Mouse (Mus musculus): ENCODE data around the gene Slc44a1. TPM values are rescaled to one million over a fixed set of nuclear protein-coding genes. Genes with fewer than 3 reads are reported as not detected.

Slc44a1 gene
- polyA plus RNA-seq, 1 experiment from 2014 or later: 51.5 TPM

DNA sequence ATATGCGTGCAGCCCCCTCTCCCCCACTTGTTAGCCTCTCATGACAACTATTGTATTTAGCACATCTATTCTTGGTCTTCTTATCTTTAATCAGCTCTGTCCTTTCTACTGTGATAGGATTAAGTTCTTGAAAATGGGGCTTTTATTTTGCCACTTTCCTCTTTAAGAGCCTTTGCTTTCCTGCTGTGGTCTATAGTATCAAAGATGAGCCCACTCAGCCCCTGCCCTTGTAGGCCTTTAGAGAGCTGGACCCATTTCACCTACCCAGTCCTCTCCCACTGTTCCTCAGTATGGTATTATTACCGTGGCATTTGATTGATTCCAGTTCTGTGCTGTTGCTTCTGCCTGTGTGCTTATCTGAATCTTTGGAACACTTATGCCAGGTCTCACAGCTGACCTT is 55.4 kb downstream of the Slc44a1 start:
- DNase-seq: no peak
- Histone ChIP-seq H3K4me2 (no peak overlapping the region), H3K36me3 (ENCODE audit: insufficient read depth) (0 out of 2 replicates have a peak, but pooled peaks cover 4% of the 10 kb centered on the region), H3K9me3 (ENCODE audit: low read depth, low read length) (no peaks in the 10 kb centered on the region), H3K9ac (no peak overlapping the region), H3K4me1 (ENCODE audit: insufficient read depth) (no peaks in the 10 kb centered on the region), H3K4me3 (ENCODE audit: low read depth, low read length) (no peak overlapping the region), H3K27ac (ENCODE audit: low read depth) (no peak overlapping the region), H3K27me3 (ENCODE audit: insufficient read depth, low read length) (no peaks in the 10 kb centered on the region)
- WGBS: 56% methylated on average over 2 of the region's 2 CpGs
- ATAC-seq (ENCODE audit: insufficient read depth): no peak
- no peak for TF ChIP-seq CTCF (IDR thresholded peaks at IDR 0.05; ENCODE audit: low read depth)

DNA sequence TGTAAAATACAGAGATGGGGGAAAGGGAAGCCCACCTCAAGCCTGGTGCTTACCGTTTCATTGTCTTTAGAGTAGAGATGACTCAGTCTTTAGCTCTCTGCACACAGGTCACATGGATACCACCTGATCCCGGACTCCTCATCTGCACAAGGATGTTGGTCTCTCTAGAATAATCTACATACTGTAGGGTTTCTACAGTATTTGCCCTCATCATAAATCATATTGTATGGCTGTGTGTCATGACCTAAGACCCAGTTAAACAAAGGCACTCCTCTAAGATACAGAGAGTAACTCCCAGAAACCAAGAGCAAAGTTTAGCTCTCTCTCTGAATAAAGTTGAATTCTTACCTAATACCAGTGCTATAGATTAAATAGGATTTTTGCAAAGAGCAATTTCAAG is 62.6 kb downstream of the Slc44a1 start:
- H3K4me2 ChIP-seq: no peak overlapping the region
- ATAC-seq (ENCODE audit: insufficient read depth) (no peak), DNase-seq (no peak)
- 88% methylated on average over 2 of the region's 2 CpGs for WGBS
- no peak overlapping the region for H3K4me3 ChIP-seq (ENCODE audit: low read depth, low read length)
- no peaks in the 10 kb centered on the region for H3K27me3 ChIP-seq (ENCODE audit: insufficient read depth, low read length)
- TF ChIP-seq CTCF (IDR thresholded peaks at IDR 0.05; ENCODE audit: low read depth): no peak
- H3K9ac ChIP-seq: no peak overlapping the region
- H3K4me1 ChIP-seq (ENCODE audit: insufficient read depth): no peaks in the 10 kb centered on the region
- H3K36me3 ChIP-seq (ENCODE audit: insufficient read depth): no peaks in the 10 kb centered on the region
- H3K9me3 ChIP-seq (ENCODE audit: low read depth, low read length): no peaks in the 10 kb centered on the region
- no peak overlapping the region for H3K27ac ChIP-seq (ENCODE audit: low read depth)

DNA sequence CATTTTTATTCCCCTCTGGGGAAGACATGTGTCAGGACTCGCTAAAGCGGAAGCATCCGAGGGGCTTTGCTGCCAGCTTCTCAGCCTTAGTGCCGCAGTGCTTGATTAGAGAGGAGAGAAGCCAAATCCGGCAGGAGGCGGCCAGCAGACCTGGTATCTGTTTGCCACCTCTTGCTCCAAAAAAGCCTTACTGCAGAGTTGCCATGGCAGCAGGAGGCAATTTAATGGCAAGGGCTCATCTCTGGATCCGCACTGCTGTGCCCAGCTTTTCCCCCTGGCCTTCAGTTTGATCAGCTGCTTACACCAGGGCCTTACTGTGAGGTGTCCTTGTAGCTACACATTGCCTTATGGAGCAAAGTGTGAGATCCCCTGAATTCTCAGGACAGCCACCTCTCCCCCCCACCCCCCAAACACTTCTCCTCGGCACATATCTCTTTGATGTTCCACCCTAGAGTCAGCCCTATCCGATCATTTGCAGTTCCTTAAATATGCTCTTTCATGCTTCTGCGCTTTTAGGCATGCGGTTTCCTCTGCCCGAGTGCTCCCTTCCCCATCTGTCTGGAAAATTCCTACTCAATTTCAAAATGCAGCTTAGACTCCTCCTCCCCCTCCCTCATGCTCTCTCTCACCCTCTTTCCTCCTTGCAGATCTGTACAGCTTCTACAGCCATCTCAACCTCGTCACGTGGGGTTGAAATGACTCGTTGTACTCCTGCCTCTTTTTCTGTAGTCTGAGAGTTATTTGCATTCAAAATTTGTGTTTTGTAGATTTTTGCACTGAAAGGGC is 72.1 kb downstream of the Slc44a1 start:
- peak; percentile 58 for DNase-seq
- ATAC-seq (ENCODE audit: insufficient read depth): peak; percentile 71
- TF ChIP-seq CTCF (IDR thresholded peaks at IDR 0.05; ENCODE audit: low read depth): no peak
- Histone ChIP-seq H3K27me3 (ENCODE audit: insufficient read depth, low read length) (no peaks in the 10 kb centered on the region), H3K27ac (ENCODE audit: low read depth) (peak overlapping the region; percentile 7; the same call in 1 of the 2 replicates), H3K36me3 (ENCODE audit: insufficient read depth) (no peaks in the 10 kb centered on the region), H3K4me1 (ENCODE audit: insufficient read depth) (peaks cover 21% of the 10 kb centered on the region), H3K9ac (no peak overlapping the region), H3K4me3 (ENCODE audit: low read depth, low read length) (no peak overlapping the region), H3K9me3 (ENCODE audit: low read depth, low read length) (no peaks in the 10 kb centered on the region), H3K4me2 (peak overlapping the region; percentile 10; the same call in 1 of the 2 replicates)
- WGBS: 36% methylated on average over 15 of the region's 15 CpGs

DNA sequence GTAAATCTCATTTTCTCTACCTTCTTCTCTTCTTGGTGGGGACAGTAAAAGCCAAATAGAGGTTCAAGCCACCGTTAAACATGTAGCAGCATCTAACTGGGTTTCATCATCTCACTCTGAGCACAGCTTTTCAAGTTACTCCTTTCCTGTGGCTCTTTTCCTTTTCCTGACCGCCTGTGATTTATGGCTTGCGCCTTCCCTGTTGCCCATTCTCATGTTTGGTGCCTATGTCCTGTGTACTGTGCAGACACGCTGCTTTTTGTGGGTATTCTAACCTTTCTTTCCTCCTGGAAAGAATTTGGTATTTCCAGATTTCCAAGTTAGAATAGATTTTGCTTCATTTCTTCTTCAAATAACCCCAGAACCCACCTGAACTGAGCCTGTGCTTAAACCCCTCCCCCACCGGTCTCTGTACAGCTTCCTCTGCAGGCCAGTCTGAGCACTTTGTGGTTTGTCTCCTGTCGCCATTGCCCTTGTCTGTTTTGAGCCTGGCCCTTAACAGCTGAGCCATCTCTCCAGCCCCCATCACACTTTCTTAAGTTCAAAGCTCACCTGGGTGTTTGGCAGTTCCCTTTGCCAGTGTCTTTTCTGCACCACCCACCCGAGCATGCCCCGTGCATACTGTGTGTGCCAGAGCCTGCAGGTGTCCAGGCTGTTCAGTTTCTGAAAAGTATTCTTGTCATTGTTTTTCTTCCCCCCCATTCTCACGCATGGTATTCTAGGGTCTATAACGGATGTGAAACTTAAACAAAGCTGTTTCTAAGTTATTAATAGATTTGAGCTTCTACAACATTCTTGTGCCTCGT is 73.3 kb downstream of the Slc44a1 start:
- no peak overlapping the region for H3K9ac ChIP-seq
- H3K27me3 ChIP-seq (ENCODE audit: insufficient read depth, low read length): no peaks in the 10 kb centered on the region
- DNase-seq (peak; percentile 59), ATAC-seq (ENCODE audit: insufficient read depth) (peak; percentile 52)
- no peak overlapping the region for H3K4me3 ChIP-seq (ENCODE audit: low read depth, low read length)
- no peak for TF ChIP-seq CTCF (IDR thresholded peaks at IDR 0.05; ENCODE audit: low read depth)
- peak overlapping the region; percentile 25 for H3K4me2 ChIP-seq
- WGBS: 45% methylated on average over 11 of the region's 11 CpGs
- H3K9me3 ChIP-seq (ENCODE audit: low read depth, low read length): no peaks in the 10 kb centered on the region
- peaks cover 21% of the 10 kb centered on the region for H3K4me1 ChIP-seq (ENCODE audit: insufficient read depth)
- H3K27ac ChIP-seq (ENCODE audit: low read depth): peak overlapping the region; percentile 42
- no peaks in the 10 kb centered on the region for H3K36me3 ChIP-seq (ENCODE audit: insufficient read depth)

DNA sequence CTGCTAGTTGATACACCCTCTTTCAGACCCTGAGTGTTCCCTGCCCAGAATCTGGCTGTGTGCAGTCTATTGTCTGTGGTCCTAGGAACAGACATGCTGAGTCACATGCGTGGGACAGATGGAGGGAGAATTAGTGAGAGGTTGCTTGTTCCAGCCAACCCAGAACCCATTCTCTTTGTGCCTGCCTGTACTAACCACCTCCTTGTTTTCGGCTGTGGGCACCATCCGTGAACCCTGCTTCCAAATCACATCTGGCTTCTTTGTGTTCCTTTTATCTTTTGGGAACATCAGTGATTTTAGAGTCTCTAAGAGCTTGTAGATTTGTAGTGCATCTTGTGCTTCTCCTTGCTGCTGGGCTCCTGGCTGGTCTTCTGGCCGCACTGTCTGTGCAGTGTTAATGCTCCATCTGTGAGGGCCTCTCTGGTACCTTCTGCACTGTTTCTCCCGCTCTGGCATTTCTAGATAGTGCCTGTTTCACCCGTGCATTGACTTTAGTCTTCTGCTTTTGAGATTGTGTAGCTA is 75.9 kb downstream of the Slc44a1 start:
- no peak for TF ChIP-seq CTCF (IDR thresholded peaks at IDR 0.05; ENCODE audit: low read depth)
- 75% methylated on average over 6 of the region's 6 CpGs for WGBS
- no peaks in the 10 kb centered on the region for H3K27me3 ChIP-seq (ENCODE audit: insufficient read depth, low read length)
- no peak overlapping the region for H3K9ac ChIP-seq
- no peak for DNase-seq
- no peak overlapping the region for H3K4me2 ChIP-seq
- H3K9me3 ChIP-seq (ENCODE audit: low read depth, low read length): no peaks in the 10 kb centered on the region
- H3K4me3 ChIP-seq (ENCODE audit: low read depth, low read length): no peak overlapping the region
- no peak overlapping the region for H3K27ac ChIP-seq (ENCODE audit: low read depth)
- peaks cover 21% of the 10 kb centered on the region for H3K4me1 ChIP-seq (ENCODE audit: insufficient read depth)
- ATAC-seq (ENCODE audit: insufficient read depth): no peak
- 0 out of 2 replicates have a peak, but pooled peaks cover 3% of the 10 kb centered on the region for H3K36me3 ChIP-seq (ENCODE audit: insufficient read depth)

DNA sequence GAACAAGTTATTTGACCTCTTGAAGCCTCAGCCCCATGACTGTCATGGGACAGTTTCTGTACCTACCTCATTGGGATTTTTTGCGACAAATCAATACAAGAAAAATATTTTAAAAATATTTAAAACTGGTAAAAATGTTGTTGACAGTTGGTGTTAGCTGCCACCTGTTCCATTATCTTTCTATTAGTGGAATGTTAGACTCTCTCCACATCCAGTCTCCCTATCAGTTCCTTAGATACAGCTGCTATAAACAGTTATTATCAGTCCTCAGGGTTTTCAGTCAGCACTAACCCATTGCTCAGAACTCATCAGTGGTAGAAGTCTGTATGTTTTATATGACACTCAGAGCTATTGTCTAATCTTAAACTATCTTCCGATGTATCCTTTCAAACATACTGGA is 79.2 kb downstream of the Slc44a1 start:
- no peak for ATAC-seq (ENCODE audit: insufficient read depth)
- H3K4me3 ChIP-seq (ENCODE audit: low read depth, low read length): no peak overlapping the region
- H3K9me3 ChIP-seq (ENCODE audit: low read depth, low read length): no peaks in the 10 kb centered on the region
- DNase-seq: no peak
- no peaks in the 10 kb centered on the region for H3K27me3 ChIP-seq (ENCODE audit: insufficient read depth, low read length)
- H3K9ac ChIP-seq: no peak overlapping the region
- no peak overlapping the region for H3K4me2 ChIP-seq
- no peak overlapping the region for H3K27ac ChIP-seq (ENCODE audit: low read depth)
- no peaks in the 10 kb centered on the region for H3K4me1 ChIP-seq (ENCODE audit: insufficient read depth)
- no peak for TF ChIP-seq CTCF (IDR thresholded peaks at IDR 0.05; ENCODE audit: low read depth)
- WGBS: 88% methylated on average over 2 of the region's 2 CpGs
- 0 out of 2 replicates have a peak, but pooled peaks cover 3% of the 10 kb centered on the region for H3K36me3 ChIP-seq (ENCODE audit: insufficient read depth)

DNA sequence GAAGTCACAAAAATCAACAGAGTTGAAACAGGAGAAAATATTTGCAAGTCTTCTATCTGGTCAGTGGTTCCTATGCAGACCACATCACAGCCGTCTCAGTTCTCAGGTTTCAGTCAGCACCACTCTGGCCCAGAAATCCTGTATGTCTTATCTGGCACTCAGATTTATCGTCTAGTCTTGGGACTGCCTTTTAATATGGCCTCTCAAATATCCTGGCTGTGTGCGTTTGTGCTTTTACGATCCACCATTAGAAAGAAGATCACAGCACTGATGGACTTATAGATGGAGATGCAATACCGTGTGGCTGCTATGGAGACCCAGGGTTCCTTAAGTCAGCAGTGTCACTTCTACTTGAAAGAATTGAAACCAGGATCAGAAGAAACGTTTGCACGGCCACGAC is 80.8 kb downstream of the Slc44a1 start:
- H3K9me3 ChIP-seq (ENCODE audit: low read depth, low read length): no peaks in the 10 kb centered on the region
- no peak overlapping the region for H3K4me2 ChIP-seq
- H3K4me1 ChIP-seq (ENCODE audit: insufficient read depth): peaks cover 2% of the 10 kb centered on the region; the same call in 1 of the 2 replicates
- H3K27me3 ChIP-seq (ENCODE audit: insufficient read depth, low read length): no peaks in the 10 kb centered on the region
- H3K9ac ChIP-seq: no peak overlapping the region
- WGBS: 68% methylated on average over 8 of the region's 8 CpGs
- ATAC-seq (ENCODE audit: insufficient read depth): no peak
- no peak overlapping the region for H3K4me3 ChIP-seq (ENCODE audit: low read depth, low read length)
- no peak for DNase-seq
- TF ChIP-seq CTCF (IDR thresholded peaks at IDR 0.05; ENCODE audit: low read depth): no peak
- no peak overlapping the region for H3K27ac ChIP-seq (ENCODE audit: low read depth)
- 0 out of 2 replicates have a peak, but pooled peaks cover 3% of the 10 kb centered on the region for H3K36me3 ChIP-seq (ENCODE audit: insufficient read depth)
